Mouse (Mus musculus): Measurements from ENCODE around the gene Runx2. TPM values are rescaled to one million over a fixed set of nuclear protein-coding genes. Genes with fewer than 3 reads are reported as not detected.

Gene Runx2
- polyA plus RNA-seq, 1 experiment from 2014 or later, result 0.77 TPM

DNA sequence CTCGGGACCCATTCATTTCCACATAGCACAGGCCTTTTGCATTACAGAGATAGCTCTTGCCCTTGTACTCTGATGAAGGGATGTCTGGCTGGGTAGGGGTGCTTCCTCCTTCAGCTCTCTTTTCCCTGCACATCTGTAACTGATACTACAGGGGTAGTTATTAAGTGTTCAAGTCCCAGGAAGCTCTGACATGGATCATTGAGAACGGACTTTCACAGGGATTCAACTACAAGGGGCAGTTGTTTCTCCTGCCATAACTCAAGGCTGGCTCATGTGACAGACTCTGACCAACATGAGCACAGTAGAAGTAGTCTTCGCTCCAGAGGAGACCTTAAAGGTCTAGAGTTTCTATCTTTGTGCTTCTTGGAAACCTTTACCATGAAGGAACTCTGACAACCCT lies 226.1 kb downstream of the Runx2 start:
- Histone ChIP-seq H3K27ac (ENCODE audit: poor library complexity, severe bottlenecking) (no peak overlapping the region), H3K4me1 (replicated peaks) (no peaks in the 10 kb centered on the region), H3K27me3 (replicated peaks) (no peaks in the 10 kb centered on the region), H3K9ac (no peak overlapping the region), H3K36me3 (no peaks in the 10 kb centered on the region), H3K4me2 (no peak overlapping the region), H3K4me3 (no peak overlapping the region), H3K9me3 (replicated peaks) (no peaks in the 10 kb centered on the region)
- 50% methylated on average over 3 of the region's 3 CpGs for WGBS
- ATAC-seq (ENCODE audit: insufficient number of reproducible peaks, low FRiP score), result no peak

DNA sequence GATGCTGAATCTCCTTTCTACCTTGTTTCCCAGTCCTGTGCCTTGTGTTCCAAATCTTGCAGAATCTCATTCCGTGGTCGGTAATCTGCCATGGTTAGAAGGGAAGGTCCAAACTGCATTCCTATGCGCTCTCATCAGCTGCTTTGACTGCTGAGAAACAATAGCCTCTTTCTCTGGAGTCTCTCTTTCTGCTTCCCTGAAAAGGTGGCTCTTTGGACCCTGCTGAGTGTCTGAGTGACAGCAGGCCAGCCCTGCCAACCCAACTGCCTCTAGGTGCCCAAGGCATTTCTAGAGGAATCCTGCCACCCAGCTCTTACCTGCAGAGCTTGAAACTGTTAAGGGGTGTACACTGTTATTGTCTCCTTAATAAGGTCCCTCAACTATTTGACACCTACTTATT lies 226.6 kb downstream of the Runx2 start:
- Histone ChIP-seq H3K9ac (no peak overlapping the region), H3K4me1 (replicated peaks) (no peaks in the 10 kb centered on the region), H3K9me3 (replicated peaks) (no peaks in the 10 kb centered on the region), H3K4me3 (no peak overlapping the region), H3K27ac (ENCODE audit: poor library complexity, severe bottlenecking) (no peak overlapping the region), H3K4me2 (no peak overlapping the region), H3K36me3 (no peaks in the 10 kb centered on the region), H3K27me3 (replicated peaks) (no peaks in the 10 kb centered on the region)
- no peak for ATAC-seq (ENCODE audit: insufficient number of reproducible peaks, low FRiP score)
- WGBS, result 41% methylated on average over 3 of the region's 3 CpGs

DNA sequence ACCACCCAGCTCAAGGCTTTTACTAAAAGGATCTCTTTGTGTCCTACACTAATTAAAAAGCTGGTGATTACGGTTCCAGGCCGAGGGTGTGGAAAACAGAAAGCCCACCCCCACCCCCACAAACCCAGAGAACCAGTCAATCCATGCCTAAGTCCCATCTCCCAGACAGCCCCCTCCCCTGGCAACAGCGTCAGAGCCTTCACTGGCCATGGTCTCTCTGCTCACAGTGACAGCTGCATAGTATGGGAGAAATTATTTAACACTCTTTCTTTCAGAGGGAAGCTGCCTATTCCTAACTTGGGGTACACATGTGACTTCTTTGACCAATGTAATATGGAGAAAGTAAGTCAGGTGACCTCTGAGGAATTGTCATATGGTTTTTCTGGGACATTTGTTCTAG lies 228.4 kb downstream of the Runx2 start:
- Histone ChIP-seq H3K36me3 (no peaks in the 10 kb centered on the region), H3K4me3 (no peak overlapping the region), H3K27me3 (replicated peaks) (no peaks in the 10 kb centered on the region), H3K27ac (ENCODE audit: poor library complexity, severe bottlenecking) (no peak overlapping the region), H3K4me2 (no peak overlapping the region), H3K9ac (no peak overlapping the region), H3K9me3 (replicated peaks) (no peaks in the 10 kb centered on the region), H3K4me1 (replicated peaks) (no peaks in the 10 kb centered on the region)
- WGBS, result 70% methylated on average over 3 of the region's 3 CpGs
- ATAC-seq (ENCODE audit: insufficient number of reproducible peaks, low FRiP score), result no peak

DNA sequence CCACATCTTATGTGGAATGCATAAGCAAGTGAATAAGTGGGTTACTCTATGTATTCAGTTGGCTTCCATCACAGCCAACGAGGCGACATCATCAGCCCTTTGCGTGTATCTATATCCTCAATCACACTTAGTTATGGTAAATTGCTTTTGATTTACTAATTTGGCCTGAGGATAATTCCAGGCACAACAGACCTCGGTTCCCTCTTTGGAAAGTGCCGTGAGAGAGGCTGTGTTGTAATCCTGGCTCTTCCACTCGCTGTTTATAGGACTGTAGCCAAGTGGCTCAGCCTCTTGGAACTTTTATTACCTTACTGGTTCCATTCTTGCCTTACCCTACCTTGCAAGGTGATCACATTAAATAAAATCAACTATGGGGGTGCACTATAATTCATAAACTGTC lies 229.8 kb downstream of the Runx2 start:
- WGBS, result 85% methylated on average over 6 of the region's 6 CpGs

DNA sequence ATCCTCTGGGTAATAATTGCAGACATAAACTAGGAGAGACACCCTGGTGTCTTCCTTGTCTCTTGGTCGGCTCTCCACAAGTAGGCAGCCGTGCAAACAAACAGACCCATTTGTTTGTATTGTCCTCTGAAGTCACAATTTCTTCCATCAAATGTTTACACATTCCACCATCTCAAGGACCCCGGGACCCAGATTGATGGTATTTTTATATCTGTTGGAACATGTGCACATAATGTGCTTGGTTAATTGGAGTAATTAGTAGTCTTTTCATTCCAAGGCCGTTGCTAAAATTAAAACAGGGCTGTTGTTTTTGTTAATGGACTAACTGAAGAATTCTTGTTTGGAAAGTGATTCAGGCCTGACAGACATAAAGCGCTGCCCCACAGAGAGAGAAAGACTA lies 236.8 kb downstream of the Runx2 start:
- Histone ChIP-seq H3K4me1 (replicated peaks) (no peaks in the 10 kb centered on the region), H3K9me3 (replicated peaks) (no peaks in the 10 kb centered on the region), H3K9ac (no peak overlapping the region), H3K4me2 (no peak overlapping the region), H3K4me3 (no peak overlapping the region), H3K27ac (ENCODE audit: poor library complexity, severe bottlenecking) (no peak overlapping the region), H3K36me3 (no peaks in the 10 kb centered on the region), H3K27me3 (replicated peaks) (no peaks in the 10 kb centered on the region)
- no peak for ATAC-seq (ENCODE audit: insufficient number of reproducible peaks, low FRiP score)
- WGBS, result 69% methylated on average over 5 of the region's 5 CpGs

More for the DNA sequence above, 229.8 kb downstream of the Runx2 start:
- H3K9me3 ChIP-seq (replicated peaks), result no peaks in the 10 kb centered on the region
- H3K4me3 ChIP-seq, result no peak overlapping the region
- H3K36me3 ChIP-seq, result no peaks in the 10 kb centered on the region
- H3K4me2 ChIP-seq, result no peak overlapping the region
- H3K27me3 ChIP-seq (replicated peaks), result no peaks in the 10 kb centered on the region
- no peaks in the 10 kb centered on the region for H3K4me1 ChIP-seq (replicated peaks)
- ATAC-seq (ENCODE audit: insufficient number of reproducible peaks, low FRiP score), result no peak
- H3K9ac ChIP-seq, result no peak overlapping the region
- H3K27ac ChIP-seq (ENCODE audit: poor library complexity, severe bottlenecking), result no peak overlapping the region

DNA sequence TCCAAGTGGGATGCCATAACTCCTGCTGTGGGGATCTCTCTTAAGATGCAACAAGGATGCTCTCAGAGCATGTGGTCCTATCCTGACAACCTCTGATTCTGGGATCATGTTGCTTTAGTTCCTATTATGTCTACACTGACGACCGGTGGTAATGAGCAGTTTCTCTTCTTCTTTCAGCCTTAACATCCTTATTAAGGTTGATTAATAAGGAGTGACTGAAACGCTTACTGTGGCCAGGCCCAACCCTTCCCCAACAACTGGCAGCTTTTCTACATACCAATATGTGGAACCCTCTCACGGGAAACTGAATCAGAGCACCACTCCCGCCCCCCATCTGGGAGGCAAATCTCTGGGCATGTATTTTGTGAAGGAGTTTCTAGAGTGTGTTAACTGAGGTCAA lies 243.7 kb downstream of the Runx2 start:
- 82% methylated on average over 5 of the region's 5 CpGs for WGBS
- Histone ChIP-seq H3K27me3 (replicated peaks) (no peaks in the 10 kb centered on the region), H3K4me1 (replicated peaks) (no peaks in the 10 kb centered on the region), H3K9ac (no peak overlapping the region), H3K27ac (ENCODE audit: poor library complexity, severe bottlenecking) (no peak overlapping the region), H3K4me3 (no peak overlapping the region), H3K9me3 (replicated peaks) (no peaks in the 10 kb centered on the region), H3K36me3 (no peaks in the 10 kb centered on the region), H3K4me2 (no peak overlapping the region)
- ATAC-seq (ENCODE audit: insufficient number of reproducible peaks, low FRiP score), result no peak

DNA sequence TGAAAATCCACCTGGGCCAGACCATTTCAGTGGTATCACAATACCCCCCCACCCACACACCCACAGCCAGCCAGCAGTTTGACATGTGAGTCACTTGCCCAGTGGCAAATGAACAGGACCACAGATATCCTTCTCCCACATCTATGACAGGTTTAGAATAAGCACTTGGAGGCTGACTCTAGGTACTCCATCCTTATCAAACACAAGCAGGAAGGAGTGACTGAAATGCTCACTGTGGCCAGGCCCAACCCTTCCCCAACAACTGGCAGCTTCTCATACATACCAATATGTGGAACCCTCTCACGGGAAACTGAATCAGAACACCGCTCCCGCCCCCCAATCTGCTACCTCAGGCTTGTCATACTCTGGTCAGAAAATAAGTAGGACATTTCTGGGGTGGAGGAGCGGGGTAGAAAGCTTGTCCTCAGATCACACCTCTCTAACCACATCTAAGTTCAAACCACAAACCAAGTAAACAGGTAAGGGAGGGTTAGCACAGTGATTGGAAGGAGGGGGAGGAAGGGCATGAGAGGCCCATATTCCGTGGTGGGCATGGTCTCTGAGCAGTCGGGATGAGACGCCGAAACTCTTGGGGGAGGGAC lies 245.5 kb downstream of the Runx2 start:
- Histone ChIP-seq H3K4me1 (replicated peaks) (no peaks in the 10 kb centered on the region), H3K9ac (no peak overlapping the region), H3K27me3 (replicated peaks) (no peaks in the 10 kb centered on the region), H3K36me3 (no peaks in the 10 kb centered on the region), H3K4me2 (no peak overlapping the region), H3K27ac (ENCODE audit: poor library complexity, severe bottlenecking) (no peak overlapping the region), H3K9me3 (replicated peaks) (no peaks in the 10 kb centered on the region), H3K4me3 (no peak overlapping the region)
- WGBS, result 83% methylated on average over 8 of the region's 8 CpGs
- ATAC-seq (ENCODE audit: insufficient number of reproducible peaks, low FRiP score), result no peak

DNA sequence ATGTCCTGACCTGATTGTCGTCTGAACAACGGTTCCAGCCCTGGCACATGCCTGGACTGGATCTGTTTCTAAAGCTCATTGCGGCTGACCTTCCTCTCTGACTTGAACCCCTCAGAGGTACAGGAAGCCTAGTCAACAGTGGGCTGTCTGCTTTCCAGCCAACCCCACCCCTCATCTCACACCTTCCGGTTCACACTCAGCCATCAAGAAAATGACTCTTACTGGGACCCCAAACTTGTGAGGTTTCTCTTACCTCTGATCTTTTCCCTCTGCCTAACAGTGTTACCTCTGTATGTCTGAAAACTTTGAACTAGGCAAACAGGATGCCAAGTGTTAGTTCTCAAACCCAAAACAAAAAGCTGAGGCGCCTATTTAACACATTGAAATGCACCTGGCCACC lies 247.6 kb downstream of the Runx2 start:
- H3K27ac ChIP-seq (ENCODE audit: poor library complexity, severe bottlenecking), result no peak overlapping the region
- H3K4me1 ChIP-seq (replicated peaks), result no peaks in the 10 kb centered on the region
- H3K4me2 ChIP-seq, result no peak overlapping the region
- H3K27me3 ChIP-seq (replicated peaks), result no peaks in the 10 kb centered on the region
- no peaks in the 10 kb centered on the region for H3K9me3 ChIP-seq (replicated peaks)
- WGBS, result 76% methylated on average over 5 of the region's 5 CpGs
- H3K36me3 ChIP-seq, result no peaks in the 10 kb centered on the region
- no peak overlapping the region for H3K9ac ChIP-seq
- no peak overlapping the region for H3K4me3 ChIP-seq
- no peak for ATAC-seq (ENCODE audit: insufficient number of reproducible peaks, low FRiP score)

DNA sequence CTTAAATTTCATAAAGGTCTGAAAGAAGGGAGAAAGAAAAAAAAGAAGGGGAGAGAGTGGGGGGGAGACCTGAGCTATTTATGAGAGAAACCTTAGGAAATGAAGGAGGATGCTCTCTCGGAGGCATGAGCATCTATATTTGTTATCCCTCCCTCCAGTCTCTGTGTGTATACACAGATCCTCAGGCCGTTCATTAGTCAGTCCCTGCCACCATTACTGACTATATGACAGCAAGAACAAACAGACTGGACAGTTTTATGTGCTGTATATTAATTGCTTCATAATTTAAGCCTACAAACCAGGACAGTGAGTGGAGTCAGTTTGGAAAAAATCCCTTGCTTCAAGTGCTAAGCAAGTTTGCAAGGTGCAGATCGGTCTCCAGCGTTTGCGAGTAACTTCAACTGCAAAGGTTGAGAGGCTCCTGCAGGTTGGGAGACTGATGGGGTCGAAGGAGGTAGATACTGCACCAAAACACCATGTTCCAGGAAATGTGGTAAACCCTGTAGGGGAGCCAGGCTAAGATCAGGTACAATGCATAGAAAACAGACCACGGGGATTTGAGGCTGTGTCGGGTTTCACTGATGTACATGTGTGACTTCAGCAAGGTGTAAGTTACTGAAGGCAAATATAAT lies 248.6 kb downstream of the Runx2 start:
- H3K36me3 ChIP-seq, result no peaks in the 10 kb centered on the region
- WGBS, result 78% methylated on average over 8 of the region's 8 CpGs
- H3K27ac ChIP-seq (ENCODE audit: poor library complexity, severe bottlenecking), result no peak overlapping the region
- no peak overlapping the region for H3K9ac ChIP-seq
- H3K4me3 ChIP-seq, result no peak overlapping the region
- H3K27me3 ChIP-seq (replicated peaks), result no peaks in the 10 kb centered on the region
- ATAC-seq (ENCODE audit: insufficient number of reproducible peaks, low FRiP score), result no peak
- no peaks in the 10 kb centered on the region for H3K4me1 ChIP-seq (replicated peaks)
- H3K4me2 ChIP-seq, result no peak overlapping the region
- H3K9me3 ChIP-seq (replicated peaks), result no peaks in the 10 kb centered on the region

DNA sequence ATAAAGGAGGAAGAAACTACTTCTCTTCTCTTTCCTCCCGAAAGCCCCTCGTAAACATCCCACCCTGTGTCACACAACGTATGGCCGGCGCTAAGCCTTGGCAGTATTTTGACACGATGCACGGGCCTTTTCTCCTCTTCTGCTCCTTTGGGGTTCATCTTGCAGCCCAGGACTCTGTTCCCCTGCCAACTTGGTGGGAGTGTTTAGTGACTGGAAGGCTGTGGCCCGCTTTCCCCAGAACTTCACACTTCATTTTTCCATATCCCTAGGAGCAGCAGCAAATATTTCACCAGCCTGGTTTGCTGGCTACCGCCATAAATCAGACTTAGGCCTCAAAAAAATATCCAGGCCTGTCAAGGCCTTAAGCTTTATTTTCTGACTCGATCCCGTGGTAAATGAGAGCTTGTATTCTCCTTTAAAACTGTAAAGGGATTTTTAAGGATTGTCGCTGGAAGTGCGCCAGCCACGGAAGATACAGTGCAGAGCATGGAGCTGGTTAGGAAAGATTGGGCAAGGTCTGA lies 249.2 kb downstream of the Runx2 start:
- no peak overlapping the region for H3K27ac ChIP-seq (ENCODE audit: poor library complexity, severe bottlenecking)
- no peak overlapping the region for H3K4me2 ChIP-seq
- 70% methylated on average over 14 of the region's 14 CpGs for WGBS

DNA sequence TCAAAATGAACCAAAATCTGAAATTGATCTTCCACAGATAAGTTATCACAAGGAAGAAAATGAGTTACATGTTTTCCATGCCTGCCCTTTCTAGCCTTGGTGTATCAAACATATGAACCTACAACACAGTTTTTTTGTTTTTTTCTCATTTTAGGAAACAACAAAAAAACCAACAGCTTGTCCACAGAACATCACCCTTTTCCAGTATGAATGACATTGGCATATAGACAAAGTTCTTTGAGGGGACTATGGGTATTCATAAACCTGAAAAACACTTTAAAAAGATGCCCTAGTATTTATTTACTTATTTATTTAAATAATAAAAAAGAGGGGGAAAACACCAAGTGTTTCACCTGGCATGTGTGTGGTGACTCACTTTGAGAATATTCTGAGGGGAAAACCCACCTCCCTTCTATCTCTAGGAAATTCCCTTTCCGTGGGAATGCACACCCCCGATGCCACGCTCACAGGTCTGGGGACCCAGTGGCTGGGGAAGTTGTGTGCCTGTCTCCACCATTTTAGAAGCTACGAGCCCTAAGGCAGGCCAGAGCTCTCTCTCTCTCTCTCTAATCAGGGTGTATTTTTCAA lies 249.9 kb downstream of the Runx2 start:
- Histone ChIP-seq H3K4me3 (no peak overlapping the region), H3K4me1 (replicated peaks) (no peaks in the 10 kb centered on the region), H3K27me3 (replicated peaks) (no peaks in the 10 kb centered on the region), H3K27ac (ENCODE audit: poor library complexity, severe bottlenecking) (no peak overlapping the region), H3K36me3 (no peaks in the 10 kb centered on the region), H3K9me3 (replicated peaks) (no peaks in the 10 kb centered on the region), H3K4me2 (no peak overlapping the region), H3K9ac (no peak overlapping the region)
- WGBS, result 74% methylated on average over 4 of the region's 4 CpGs
- ATAC-seq (ENCODE audit: insufficient number of reproducible peaks, low FRiP score), result no peak

More for the DNA sequence above, 249.2 kb downstream of the Runx2 start:
- Histone ChIP-seq H3K4me3 (no peak overlapping the region), H3K27me3 (replicated peaks) (no peaks in the 10 kb centered on the region), H3K9me3 (replicated peaks) (no peaks in the 10 kb centered on the region), H3K4me1 (replicated peaks) (no peaks in the 10 kb centered on the region), H3K9ac (no peak overlapping the region), H3K36me3 (no peaks in the 10 kb centered on the region)
- ATAC-seq (ENCODE audit: insufficient number of reproducible peaks, low FRiP score), result no peak
